Mouse (Mus musculus) thymus, adult 2 months (tissue): ENCODE measurements around the gene Tor1a. TPM values are rescaled to one million over a fixed set of nuclear protein-coding genes. Genes with fewer than 3 reads are reported as not detected.

Experiments
- DNase-seq: peaks from one replicate; pipeline ENCODE4 v3.0.0; 2021
- H3K27ac ChIP-seq: fragments of 200-500 bp; 2 replicates; pipeline ENCODE4 v1.5.1; 2012; ENCODE audit warnings: low read length, control low read depth; ENCODE audit not compliant: control insufficient read depth, insufficient read depth
- H3K27me3 ChIP-seq: fragments of 200-500 bp; 2 replicates; pipeline ENCODE4 v1.6.1; 2012; ENCODE audit warnings: mild to moderate bottlenecking, low read length, moderate library complexity, mixed read lengths; ENCODE audit not compliant: control insufficient read depth, insufficient read depth
- H3K36me3 ChIP-seq: fragments of 200-500 bp; 2 replicates; pipeline ENCODE4 v1.6.1; 2012; ENCODE audit warnings: mild to moderate bottlenecking, low read length, moderate library complexity; ENCODE audit not compliant: control insufficient read depth, insufficient read depth
- H3K4me1 ChIP-seq: fragments of 200-500 bp; replicated peaks from 2 replicates; pipeline ENCODE4 v1.6.1; 2012; ENCODE audit warnings: low read length; ENCODE audit not compliant: control insufficient read depth, insufficient read depth
- H3K4me3 ChIP-seq: fragments of 200-500 bp; 2 replicates; pipeline ENCODE4 v1.5.1; 2012; ENCODE audit warnings: mild to moderate bottlenecking, low read length, control low read depth, moderate library complexity; ENCODE audit not compliant: control insufficient read depth, insufficient read depth
- CTCF ChIP-seq: fragments of 200-500 bp; IDR thresholded peaks from 2 replicates; pipeline ENCODE4 v1.5.1; 2012; ENCODE audit warnings: mild to moderate bottlenecking, control low read depth, low read length, moderate library complexity, borderline replicate concordance; ENCODE audit not compliant: control insufficient read depth, poor library complexity, insufficient read depth; ENCODE audit errors: extremely low read depth
- POLR2A ChIP-seq: fragments of 200-500 bp; IDR thresholded peaks from 2 replicates; pipeline ENCODE4 v1.6.1; 2012; ENCODE audit warnings: mild to moderate bottlenecking, low read length, control low read depth, moderate library complexity; ENCODE audit not compliant: control insufficient read depth, poor library complexity, insufficient read depth; ENCODE audit errors: extremely low read depth
- WGBS: fragments of 180-500 bp; shearing (Covaris S2); methylation state at CpG from one replicate; pipeline ENCODE4 v1.1.7; 2018; 5-methylcytosine and 5-hydroxymethylcytosine counted together
- polyA plus RNA-seq: library from polyadenylated mRNA; depleted of rRNA; stranded (reverse); fragments of >200 nt; gene quantifications from 2 replicates; pipeline ENCODE4 v1.2.3, GENCODE M21; 2012

The Tor1a gene
- polyA plus RNA-seq, 1 experiment = 65.7 TPM

- H3K4me1 ChIP-seq = peaks cover 3% of the 10 kb centered on the region; the same call in 1 of the 2 replicates
- H3K27me3 ChIP-seq = no peaks in the 10 kb centered on the region
- H3K27ac ChIP-seq = no peak overlapping the region
- no peak for DNase-seq
- H3K4me3 ChIP-seq = no peak overlapping the region
- TF ChIP-seq CTCF (no peak), POLR2A (no peak)
- no peaks in the 10 kb centered on the region for H3K36me3 ChIP-seq
- 94% methylated on average over 8 of the region's 8 CpGs for WGBS
Measured at GRCm38 (mm10) chr2:30998443-30999260, 30.9 kb upstream of the Tor1a start.

GRCm38 (mm10) chr2:30995432-30995996 is 27.8 kb upstream of the Tor1a start:
- WGBS = 78% methylated on average over 11 of the region's 11 CpGs
- H3K4me3 ChIP-seq = no peak overlapping the region
- no peak overlapping the region for H3K27ac ChIP-seq
- no peaks in the 10 kb centered on the region for H3K36me3 ChIP-seq
- peaks cover 3% of the 10 kb centered on the region; the same call in 1 of the 2 replicates for H3K4me1 ChIP-seq
- H3K27me3 ChIP-seq = no peaks in the 10 kb centered on the region
- DNase-seq = no peak
- no peak for TF ChIP-seq CTCF
- TF ChIP-seq POLR2A = no peak

- DNase-seq = no peak
- no peak for TF ChIP-seq CTCF
- no peak for TF ChIP-seq POLR2A
- Histone ChIP-seq H3K4me3 (no peak overlapping the region), H3K27ac (no peak overlapping the region), H3K36me3 (no peaks in the 10 kb centered on the region), H3K4me1 (peaks cover 3% of the 10 kb centered on the region; the same call in 1 of the 2 replicates), H3K27me3 (no peaks in the 10 kb centered on the region)
- WGBS = 81% methylated on average over 4 of the region's 4 CpGs
Measured at GRCm38 (mm10) chr2:30994853-30995252, 27.1 kb upstream of the Tor1a start.

- Histone ChIP-seq H3K4me1 (peaks cover 4% of the 10 kb centered on the region), H3K36me3 (no peaks in the 10 kb centered on the region), H3K4me3 (no peak overlapping the region), H3K27me3 (no peaks in the 10 kb centered on the region), H3K27ac (no peak overlapping the region)
- no peak for DNase-seq
- TF ChIP-seq CTCF = no peak
- TF ChIP-seq POLR2A = no peak
- 95% methylated on average over 9 of the region's 9 CpGs for WGBS
Measured at GRCm38 (mm10) chr2:30990221-30990620, 22.5 kb upstream of the Tor1a start.

- H3K27me3 ChIP-seq = no peaks in the 10 kb centered on the region
- peak; percentile 44 for DNase-seq
- WGBS = 50% methylated on average over 17 of the region's 17 CpGs
- no peak overlapping the region for H3K4me3 ChIP-seq
- H3K27ac ChIP-seq = no peak overlapping the region
- H3K4me1 ChIP-seq = peaks cover 18% of the 10 kb centered on the region
- TF ChIP-seq CTCF (no peak), POLR2A (no peak)
- H3K36me3 ChIP-seq = no peaks in the 10 kb centered on the region
Measured at GRCm38 (mm10) chr2:30985111-30986020, 17.6 kb upstream of the Tor1a start.

GRCm38 (mm10) chr2:30983024-30983423 is 15.3 kb upstream of the Tor1a start:
- peak; percentile 14 for DNase-seq
- H3K4me1 ChIP-seq = peaks cover 18% of the 10 kb centered on the region
- no peak for TF ChIP-seq POLR2A
- no peak for TF ChIP-seq CTCF
- H3K27me3 ChIP-seq = no peaks in the 10 kb centered on the region
- H3K36me3 ChIP-seq = no peaks in the 10 kb centered on the region
- no peak overlapping the region for H3K27ac ChIP-seq
- H3K4me3 ChIP-seq = no peak overlapping the region
- 36% methylated on average over 7 of the region's 7 CpGs for WGBS
